Mouse (Mus musculus) embryonic stem cell, embryonic (primary cell): ENCODE measurements at regions not wholly inside any gene's neighbourhood (a gene's known extent, or its start where the extent isn't known, plus 50 kb on each side); places are given as distances from the start of the nearest gene placed in this dataset.
"Not testable (repeated sequence)": the region's sequence is repeated elsewhere in the genome, so short reads cannot be mapped to it uniquely, and the experiment has no call there.

ENCODE experiments used
- CTCF ChIA-PET, 4 experiments: fragments of 300-600 bp in 2 of 4; fragments of 350-600 bp in 2 of 4; sonication (Branson Sonifier 250); formaldehyde crosslinking; loops; one replicate each; lab custom pipeline; 2022; ENCODE audit warnings: inconsistent platforms in 2 of 4; lab: Charles Lee
- POLR2A ChIA-PET, 4 experiments: fragments of 300-600 bp in 2 of 4; fragments of 350-600 bp in 2 of 4; sonication (Branson Sonifier 250); formaldehyde crosslinking; loops; one replicate each; lab custom pipeline; 2022; ENCODE audit warnings: antibody characterized with exemption in 4 of 4, inconsistent platforms in 1 of 4; lab: Charles Lee

GRCm38 (mm10) chr12:55974262-55974661, 138.1 kb downstream of the Brms1l start:
- ChIA-PET CTCF (no interaction called here), POLR2A (no interaction called here)

GRCm38 (mm10) chr12:55959319-55959718, 123.2 kb downstream of the Brms1l start:
- POLR2A ChIA-PET, CTCF ChIA-PET: not testable (repeated sequence)

- POLR2A ChIA-PET, result no interaction called here
- CTCF ChIA-PET, result no interaction called here
Observed at GRCm38 (mm10) chr12:55940566-55940965, 104.4 kb downstream of the Brms1l start.

GRCm38 (mm10) chr12:55939281-55940142, 103.4 kb downstream of the Brms1l start:
- POLR2A ChIA-PET, result no interaction called here
- CTCF ChIA-PET, result no interaction called here

GRCm38 (mm10) chr12:55934172-55934571, 98.0 kb downstream of the Brms1l start:
- ChIA-PET POLR2A (interaction anchor here in 1 of 4 experiments (0.7 to 1.2 kb wide), 2 partner anchors 15 to 626 kb away, joined by 3 read pairs; no protein-coding TSS in a partner anchor), CTCF (interaction anchor here in 1 of 4 experiments (0.7 kb wide), 1 partner anchor 43 kb away, joined by 3 read pairs; no protein-coding TSS in a partner anchor)

- CTCF ChIA-PET, result no interaction called here
Observed at GRCm38 (mm10) chr12:55933417-55933816, 97.3 kb downstream of the Brms1l start.

GRCm38 (mm10) chr12:55930468-55930867, 94.3 kb downstream of the Brms1l start:
- ChIA-PET POLR2A (no interaction called here), CTCF (no interaction called here)

More at GRCm38 (mm10) chr12:55933417-55933816, 97.3 kb downstream of the Brms1l start:
- POLR2A ChIA-PET, result interaction anchor here in 1 of 4 experiments (0.5 to 1.4 kb wide), 2 partner anchors 11 to 527 kb away, joined by 4 to 7 read pairs; no protein-coding TSS in a partner anchor

GRCm38 (mm10) chr12:55926974-55927321, 90.8 kb downstream of the Brms1l start:
- ChIA-PET POLR2A (no interaction called here), CTCF (no interaction called here)

- ChIA-PET POLR2A (no interaction called here), CTCF (no interaction called here)
Observed at GRCm38 (mm10) chr12:55926276-55926973, 90.3 kb downstream of the Brms1l start.
